Mouse (Mus musculus): ENCODE measurements around the gene Aldh5a1. TPM values are rescaled to one million over a fixed set of nuclear protein-coding genes. Genes with fewer than 3 reads are reported as not detected.

The Aldh5a1 gene
- polyA plus RNA-seq, 1 experiment from 2014 or later, result 9.8 TPM

DNA sequence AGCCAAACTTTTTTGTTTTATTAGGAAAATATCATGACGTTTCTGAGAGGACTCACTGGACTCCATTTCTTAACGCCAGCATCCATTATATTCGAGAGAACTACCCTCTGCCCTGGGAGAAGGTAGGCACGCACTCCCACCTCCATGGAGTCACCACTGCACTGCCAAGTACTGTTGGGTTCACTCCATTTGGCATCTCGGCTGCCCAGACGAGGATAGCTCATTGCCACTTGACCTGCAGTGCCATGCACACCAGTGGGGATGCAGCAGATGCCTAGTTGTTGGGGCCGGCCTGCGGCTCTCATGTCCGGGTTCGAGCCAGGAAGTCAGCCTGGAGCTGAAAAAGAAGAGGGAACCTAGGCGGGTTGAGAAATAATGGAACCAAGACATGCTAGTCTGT is 17.6 kb upstream of the Aldh5a1 start:
- H3K4me1 ChIP-seq, result peaks cover 28% of the 10 kb centered on the region
- peak overlapping the region; percentile 42 for H3K27ac ChIP-seq
- no peaks in the 10 kb centered on the region for H3K27me3 ChIP-seq
- ATAC-seq (ENCODE audit: borderline replicate concordance, extremely low read depth, low FRiP score, low TSS enrichment), result no peak
- H3K4me3 ChIP-seq, result no peak overlapping the region
- no peak overlapping the region for H3K4me2 ChIP-seq
- H3K9me3 ChIP-seq, result no peaks in the 10 kb centered on the region
- no peaks in the 10 kb centered on the region for H3K36me3 ChIP-seq
- H3K9ac ChIP-seq, result no peak overlapping the region
- WGBS, result 33% methylated on average over 11 of the region's 11 CpGs

DNA sequence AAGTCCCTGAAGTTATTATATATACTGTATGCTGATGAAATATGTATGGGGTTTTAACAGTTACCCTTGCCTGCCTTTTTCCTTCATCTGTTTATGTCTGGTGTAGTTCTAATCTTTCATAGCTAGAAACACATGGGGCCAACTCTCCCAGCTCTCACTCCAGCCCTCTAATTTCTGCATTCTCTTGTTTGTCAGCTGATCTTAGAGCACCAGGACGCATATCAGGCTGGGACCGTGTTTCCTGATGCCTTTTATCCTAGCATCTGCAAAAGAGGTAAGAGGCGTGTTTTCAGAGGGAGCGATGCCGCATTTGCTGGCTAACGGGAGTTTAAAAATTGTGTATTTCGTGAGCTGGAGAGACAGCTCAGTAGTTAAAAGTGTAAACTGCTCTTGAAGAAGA is 15.2 kb upstream of the Aldh5a1 start:
- no peak overlapping the region for H3K27ac ChIP-seq
- ATAC-seq (ENCODE audit: borderline replicate concordance, extremely low read depth, low FRiP score, low TSS enrichment), result no peak
- H3K4me2 ChIP-seq, result no peak overlapping the region
- H3K4me3 ChIP-seq, result no peak overlapping the region
- peaks cover 36% of the 10 kb centered on the region for H3K4me1 ChIP-seq
- H3K36me3 ChIP-seq, result no peaks in the 10 kb centered on the region
- no peaks in the 10 kb centered on the region for H3K27me3 ChIP-seq
- H3K9me3 ChIP-seq, result no peaks in the 10 kb centered on the region
- no peak overlapping the region for H3K9ac ChIP-seq
- WGBS, result 57% methylated on average over 7 of the region's 7 CpGs

DNA sequence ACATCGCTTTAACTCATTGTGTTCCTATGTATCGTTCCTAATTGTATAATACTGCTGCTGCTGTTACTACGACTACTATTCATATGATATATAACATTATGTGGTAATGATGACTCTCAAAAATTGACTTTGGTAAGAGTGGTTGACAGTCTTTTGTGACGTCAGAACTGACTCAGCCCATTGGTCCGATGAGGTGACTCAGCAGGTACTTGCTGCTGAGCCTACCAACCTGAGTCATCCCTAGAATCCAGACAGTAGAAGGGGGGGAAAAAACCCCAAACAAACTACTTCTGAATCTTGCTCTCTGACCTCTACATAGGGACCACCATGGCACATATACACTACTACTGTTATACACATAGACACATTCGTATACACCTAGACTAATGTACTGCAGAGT is 11.4 kb upstream of the Aldh5a1 start:
- H3K36me3 ChIP-seq, result no peaks in the 10 kb centered on the region
- H3K27ac ChIP-seq, result no peak overlapping the region
- no peaks in the 10 kb centered on the region for H3K27me3 ChIP-seq
- no peak overlapping the region for H3K4me3 ChIP-seq
- no peak overlapping the region for H3K4me2 ChIP-seq
- H3K4me1 ChIP-seq, result peaks cover 22% of the 10 kb centered on the region; the same call in 1 of the 2 replicates
- H3K9ac ChIP-seq, result no peak overlapping the region
- 88% methylated on average over 6 of the region's 6 CpGs for WGBS
- no peaks in the 10 kb centered on the region for H3K9me3 ChIP-seq
- no peak for ATAC-seq (ENCODE audit: borderline replicate concordance, extremely low read depth, low FRiP score, low TSS enrichment)

DNA sequence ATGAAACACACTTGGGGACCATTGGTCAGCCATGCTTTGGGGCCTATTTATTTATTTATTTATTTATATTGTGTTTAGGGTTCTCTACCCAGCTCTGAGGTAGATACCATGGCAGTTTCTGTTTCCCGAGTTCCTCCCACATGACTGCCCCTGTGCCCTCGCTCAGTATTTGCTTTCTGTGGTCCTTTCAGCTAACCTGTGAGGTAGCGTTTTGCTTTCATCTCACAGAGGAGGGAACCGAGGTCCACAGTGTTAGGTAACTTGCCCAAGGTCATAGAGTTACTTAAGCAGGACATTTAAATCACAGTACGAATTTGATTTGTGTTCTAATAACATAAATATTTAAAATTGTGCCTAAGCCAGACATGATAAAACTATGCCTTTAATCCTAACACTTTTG is 9.7 kb upstream of the Aldh5a1 start:
- H3K4me3 ChIP-seq, result no peak overlapping the region
- H3K27me3 ChIP-seq, result no peaks in the 10 kb centered on the region
- WGBS, result 58% methylated on average over 5 of the region's 5 CpGs
- no peak for ATAC-seq (ENCODE audit: borderline replicate concordance, extremely low read depth, low FRiP score, low TSS enrichment)
- no peak overlapping the region for H3K27ac ChIP-seq
- H3K4me2 ChIP-seq, result no peak overlapping the region
- H3K9ac ChIP-seq, result no peak overlapping the region
- no peaks in the 10 kb centered on the region for H3K36me3 ChIP-seq
- H3K9me3 ChIP-seq, result no peaks in the 10 kb centered on the region
- peaks cover 15% of the 10 kb centered on the region; the same call in 1 of the 2 replicates for H3K4me1 ChIP-seq

DNA sequence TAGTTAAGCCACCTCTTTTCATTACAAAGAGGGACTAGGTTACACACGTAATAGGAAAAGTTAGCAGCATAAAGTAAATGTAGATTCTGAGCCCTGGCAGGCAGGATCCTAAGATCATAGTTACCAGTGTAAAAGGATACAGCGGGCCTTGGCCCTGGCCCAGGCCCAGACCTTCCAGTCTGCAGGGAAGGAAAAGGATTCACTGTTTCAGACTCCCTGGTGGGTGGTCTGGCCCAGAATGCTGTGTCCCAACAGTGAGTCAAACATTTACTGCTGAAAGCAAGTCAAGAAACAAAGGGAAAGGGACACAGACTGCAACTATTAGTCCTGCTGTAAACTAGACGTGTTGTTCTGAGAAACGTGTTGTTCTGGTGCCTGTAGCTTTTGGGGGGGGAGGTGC is 8.1 kb upstream of the Aldh5a1 start:
- WGBS, result 15% methylated on average over 4 of the region's 4 CpGs
- Histone ChIP-seq H3K9me3 (no peaks in the 10 kb centered on the region), H3K27ac (peak overlapping the region; percentile 58), H3K36me3 (no peaks in the 10 kb centered on the region), H3K4me1 (peaks cover 8% of the 10 kb centered on the region; the same call in 1 of the 2 replicates), H3K4me2 (no peak overlapping the region), H3K4me3 (no peak overlapping the region), H3K9ac (no peak overlapping the region), H3K27me3 (no peaks in the 10 kb centered on the region)
- ATAC-seq (ENCODE audit: borderline replicate concordance, extremely low read depth, low FRiP score, low TSS enrichment), result peak; percentile 87

DNA sequence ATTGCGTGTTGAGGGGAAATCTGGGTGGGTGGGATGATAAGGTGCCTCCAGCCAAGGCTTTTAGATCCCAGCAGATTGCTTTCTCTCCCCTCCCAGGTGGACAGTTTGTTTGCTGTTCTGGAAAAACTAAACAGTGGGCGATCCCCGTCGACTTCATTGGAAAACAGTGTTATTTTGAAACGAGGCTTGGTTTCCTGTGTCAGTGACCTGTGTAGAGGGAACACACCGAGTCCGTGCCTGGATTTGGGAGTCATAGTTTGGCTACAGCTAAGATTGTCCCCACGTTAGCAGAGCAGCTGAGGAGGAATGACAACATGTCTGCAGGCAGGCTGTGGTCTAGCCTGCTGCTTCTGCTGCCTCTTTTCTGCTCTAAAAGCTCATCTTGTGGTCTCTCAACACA is 5.8 kb upstream of the Aldh5a1 start:
- no peak overlapping the region for H3K4me2 ChIP-seq
- peaks cover 4% of the 10 kb centered on the region; the same call in 1 of the 2 replicates for H3K4me1 ChIP-seq
- ATAC-seq (ENCODE audit: borderline replicate concordance, extremely low read depth, low FRiP score, low TSS enrichment), result no peak
- no peak overlapping the region for H3K4me3 ChIP-seq
- no peaks in the 10 kb centered on the region for H3K36me3 ChIP-seq
- H3K9ac ChIP-seq, result no peak overlapping the region
- no peaks in the 10 kb centered on the region for H3K27me3 ChIP-seq
- H3K27ac ChIP-seq, result no peak overlapping the region
- WGBS, result 54% methylated on average over 8 of the region's 8 CpGs
- no peaks in the 10 kb centered on the region for H3K9me3 ChIP-seq

DNA sequence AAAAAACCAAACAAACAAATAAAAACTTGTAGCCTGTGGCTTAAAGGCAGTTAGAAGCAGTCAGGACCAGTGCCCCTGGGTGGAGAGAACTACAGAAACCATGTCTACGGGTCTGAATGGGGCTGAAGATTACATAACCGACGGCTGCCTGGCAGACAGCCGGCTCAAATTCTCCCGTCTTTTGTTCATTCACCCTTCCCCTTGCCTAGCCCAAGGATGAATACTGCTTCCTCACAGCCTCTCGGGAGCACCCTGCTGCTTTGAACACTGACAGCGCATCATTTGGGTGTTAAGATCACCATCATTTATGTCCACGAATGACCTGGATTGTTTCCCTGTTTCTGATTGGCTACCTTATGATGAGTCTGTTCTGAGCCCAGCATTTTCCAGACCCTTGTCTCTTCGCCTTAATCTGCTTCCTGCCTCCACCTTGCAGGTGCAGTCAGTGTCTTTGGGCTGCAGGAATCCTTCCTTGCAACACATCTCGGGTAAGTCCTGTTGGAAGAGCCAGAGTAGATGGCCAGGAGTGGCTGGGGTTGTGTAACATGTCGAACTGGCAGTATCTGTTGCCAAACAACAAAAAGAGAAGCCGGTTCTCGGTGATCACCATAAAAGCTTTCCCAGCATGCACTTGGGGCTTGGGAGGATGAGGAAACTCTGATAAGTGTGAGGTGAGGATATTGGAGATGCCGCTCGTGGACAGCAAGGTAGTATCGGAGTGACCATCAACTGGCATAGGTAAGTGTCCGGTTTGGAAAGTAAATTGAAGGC is 5.2 kb upstream of the Aldh5a1 start, which contains the start of gene Gpld1:
Gene Gpld1, plus strand, starts transcription at position 641 of the 771 bp plus-strand sequence.
- no peaks in the 10 kb centered on the region for H3K9me3 ChIP-seq
- no peak within 1 kb of the TSS for H3K4me3 ChIP-seq
- H3K36me3 ChIP-seq, result no peaks in the 10 kb centered on the region
- peaks cover 9% of the 10 kb centered on the region for H3K4me1 ChIP-seq
- no peaks in the 10 kb centered on the region for H3K27me3 ChIP-seq
- H3K27ac ChIP-seq, result no peak within 1 kb of the TSS
- no peak for ATAC-seq (ENCODE audit: borderline replicate concordance, extremely low read depth, low FRiP score, low TSS enrichment)
- no peak within 1 kb of the TSS for H3K9ac ChIP-seq
- WGBS, result 57% methylated on average over 17 of the region's 17 CpGs
- H3K4me2 ChIP-seq, result no peak within 1 kb of the TSS

DNA sequence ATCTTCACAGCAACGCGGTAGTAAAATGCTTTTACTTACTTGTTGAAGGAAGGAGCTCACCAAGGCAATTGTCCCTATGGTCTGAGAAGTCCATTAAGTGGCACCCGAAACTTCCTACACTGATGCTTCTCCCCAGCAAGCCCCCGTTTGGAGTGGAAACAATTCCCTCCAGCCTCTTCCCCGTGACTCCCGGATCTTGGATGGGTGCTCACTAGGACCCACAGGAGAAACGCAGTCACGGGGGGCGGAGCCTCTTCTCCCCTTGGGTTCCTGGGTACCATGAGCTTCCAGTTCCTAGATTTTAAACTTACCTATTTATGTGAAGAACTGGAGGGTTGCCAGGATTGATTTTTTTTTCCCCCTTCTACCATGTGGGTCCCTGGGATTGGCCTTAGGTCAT is 2.0 kb upstream of the Aldh5a1 start:
- Histone ChIP-seq H3K4me3 (no peak overlapping the region), H3K4me1 (peaks cover 9% of the 10 kb centered on the region), H3K9me3 (no peaks in the 10 kb centered on the region), H3K4me2 (no peak overlapping the region), H3K27ac (no peak overlapping the region), H3K9ac (no peak overlapping the region), H3K27me3 (no peaks in the 10 kb centered on the region), H3K36me3 (no peaks in the 10 kb centered on the region)
- no peak for ATAC-seq (ENCODE audit: borderline replicate concordance, extremely low read depth, low FRiP score, low TSS enrichment)
- 81% methylated on average over 9 of the region's 9 CpGs for WGBS

DNA sequence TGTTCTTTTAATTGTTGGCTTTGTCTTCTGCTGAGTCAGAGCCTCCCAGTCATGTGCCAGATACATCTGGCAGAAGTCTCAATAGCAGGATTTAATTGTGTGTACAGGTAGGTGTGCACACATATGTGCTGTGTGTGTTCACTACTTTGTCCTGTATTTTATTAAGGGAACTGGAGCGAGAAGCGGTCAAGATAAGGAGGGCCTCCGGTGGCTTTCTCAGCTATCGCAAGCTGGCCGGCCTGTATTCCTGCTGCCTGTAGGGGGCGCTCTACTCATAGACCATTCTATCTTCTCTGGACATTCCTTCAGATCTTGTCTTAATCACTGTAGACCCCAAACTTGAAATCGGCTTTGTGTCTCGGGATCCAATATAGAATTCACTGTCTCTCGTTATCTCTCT is 1.2 kb upstream of the Aldh5a1 start:
- H3K4me2 ChIP-seq, result peak overlapping the region; percentile 84; the same call in 1 of the 2 replicates
- H3K27ac ChIP-seq, result no peak overlapping the region
- H3K9me3 ChIP-seq, result no peaks in the 10 kb centered on the region
- H3K4me1 ChIP-seq, result peaks cover 9% of the 10 kb centered on the region
- no peak for ATAC-seq (ENCODE audit: borderline replicate concordance, extremely low read depth, low FRiP score, low TSS enrichment)
- whole genome bisulfite sequencing, result 35% methylated on average over 9 of the region's 9 CpGs
- H3K36me3 ChIP-seq, result no peaks in the 10 kb centered on the region
- no peak overlapping the region for H3K4me3 ChIP-seq
- H3K27me3 ChIP-seq, result no peaks in the 10 kb centered on the region
- H3K9ac ChIP-seq, result no peak overlapping the region

DNA sequence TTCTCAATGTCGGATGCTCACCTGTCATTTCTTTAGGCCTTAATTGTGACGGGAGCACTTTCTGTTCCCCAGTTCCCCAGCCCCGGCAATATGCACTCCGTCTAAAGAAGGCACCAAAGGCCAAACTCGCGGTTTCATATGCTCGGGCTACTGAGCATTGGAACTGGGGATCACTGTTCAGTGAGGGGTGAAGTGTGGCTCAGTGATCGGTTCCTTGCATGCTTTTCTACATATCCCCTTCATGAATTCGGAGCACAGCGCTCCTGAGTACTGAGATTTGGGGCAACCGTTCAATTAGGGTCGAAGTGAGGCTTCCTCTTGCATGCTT is 342 bp upstream of the Aldh5a1 start:
- Histone ChIP-seq H3K4me1 (peaks cover 9% of the 10 kb centered on the region), H3K9me3 (no peaks in the 10 kb centered on the region), H3K27me3 (no peaks in the 10 kb centered on the region), H3K4me2 (peak overlapping the region; percentile 84), H3K4me3 (peak overlapping the region; percentile 90), H3K27ac (peak overlapping the region; percentile 80; the same call in 1 of the 2 replicates), H3K36me3 (no peaks in the 10 kb centered on the region), H3K9ac (peak overlapping the region; percentile 88)
- ATAC-seq (ENCODE audit: borderline replicate concordance, extremely low read depth, low FRiP score, low TSS enrichment), result peak; percentile 8; the same call in 1 of the 2 replicates
- 16% methylated on average over 12 of the region's 12 CpGs for WGBS

DNA sequence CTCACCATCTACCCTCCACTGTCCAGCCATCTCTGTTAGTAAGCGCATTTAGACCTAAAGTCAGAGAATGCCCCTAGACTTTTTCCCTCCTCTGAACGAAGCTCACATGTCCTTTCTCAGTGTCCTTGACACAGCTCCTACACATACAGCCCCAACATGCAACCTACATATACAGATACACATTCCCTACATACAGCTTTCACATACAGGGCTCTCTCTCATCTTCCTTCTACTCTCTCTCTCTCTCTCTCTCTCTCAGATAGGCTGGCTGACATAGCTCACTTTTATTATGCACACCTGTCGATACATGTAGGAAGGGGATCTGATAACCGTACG is 721 bp downstream of the Aldh5a1 start:
- Histone ChIP-seq H3K4me2 (peak overlapping the region; percentile 84), H3K4me1 (peaks cover 9% of the 10 kb centered on the region), H3K36me3 (no peaks in the 10 kb centered on the region), H3K4me3 (peak overlapping the region; percentile 90), H3K27ac (no peak overlapping the region), H3K9ac (peak overlapping the region; percentile 88), H3K27me3 (no peaks in the 10 kb centered on the region), H3K9me3 (no peaks in the 10 kb centered on the region)
- WGBS, result 33% methylated on average over 5 of the region's 5 CpGs
- ATAC-seq (ENCODE audit: borderline replicate concordance, extremely low read depth, low FRiP score, low TSS enrichment), result 0 out of 2 replicates have a peak, but pooled peaks have one; percentile 7

DNA sequence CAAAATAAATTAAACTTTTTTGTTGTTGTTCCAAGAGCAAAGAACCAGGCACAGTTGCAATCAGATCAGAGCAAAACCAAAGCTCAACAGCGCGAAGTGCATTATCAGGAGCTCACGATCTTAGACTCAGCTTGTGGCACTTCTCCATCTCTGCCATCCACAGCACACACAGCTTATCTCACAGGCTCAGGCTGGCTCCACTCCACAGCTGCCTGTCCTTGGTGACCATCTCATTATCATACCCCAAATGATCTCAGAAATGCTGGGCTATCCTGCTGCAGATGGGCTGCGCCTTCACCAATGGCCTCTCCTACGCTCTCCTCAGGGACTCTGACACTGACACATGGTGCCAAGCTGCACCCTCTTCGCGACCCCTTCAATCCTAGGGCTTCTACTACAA is 4.3 kb downstream of the Aldh5a1 start:
- Histone ChIP-seq H3K4me1 (peaks cover 4% of the 10 kb centered on the region), H3K27me3 (no peaks in the 10 kb centered on the region), H3K27ac (no peak overlapping the region), H3K4me2 (no peak overlapping the region), H3K36me3 (no peaks in the 10 kb centered on the region), H3K9ac (no peak overlapping the region), H3K4me3 (no peak overlapping the region), H3K9me3 (no peaks in the 10 kb centered on the region)
- 90% methylated on average over 7 of the region's 7 CpGs for WGBS
- ATAC-seq (ENCODE audit: borderline replicate concordance, extremely low read depth, low FRiP score, low TSS enrichment), result no peak

All from lung, embryonic 15.5 days (tissue).